8 mouse cellular contexts compared by ENCODE assay signal in genomic region chr5:143314730-143315513, GRCm38 (mm10). TPM values are rescaled to one million over a fixed set of nuclear protein-coding genes. Genes with fewer than 3 reads are reported as not detected.
DNase-seq lines count a peak whose midpoint lies in the region; ATAC-seq and TF ChIP-seq lines count a peak whose summit lies in the region.

TSS of gene E130309D02Rik (minus strand) at chr5:143315360.

- ATAC-seq in embryonic facial prominence, embryonic 13.5 days (ENCODE audit: insufficient number of reproducible peaks, insufficient read depth, low FRiP score, low TSS enrichment, low read depth): peak; percentile 86
- ATAC-seq in limb, embryonic 14.5 days (ENCODE audit: low FRiP score, low read depth): peak; percentile 88
- peak; percentile 81 for ATAC-seq in midbrain, postnatal 0 days (ENCODE audit: low FRiP score)

- peak within 1 kb of the TSS; percentile 96 for H3K9ac ChIP-seq in embryonic facial prominence, embryonic 13.5 days
- H3K9ac ChIP-seq in heart, adult 2 months (ENCODE audit: low read depth, low read length): peak within 1 kb of the TSS; percentile 97
- peak within 1 kb of the TSS; percentile 93 for H3K9ac ChIP-seq in limb, embryonic 14.5 days (ENCODE audit: low read depth, low read length, severe bottlenecking)
- H3K9ac ChIP-seq in midbrain, postnatal 0 days (replicated peaks; ENCODE audit: low read length, poor library complexity, severe bottlenecking): peak within 1 kb of the TSS; percentile 77

- whole genome bisulfite sequencing in embryonic facial prominence, embryonic 13.5 days: under 1% methylated on average over 80 of the region's 101 CpGs
- under 1% methylated on average over 101 of the region's 101 CpGs for WGBS in heart, adult 2 months
- under 1% methylated on average over 84 of the region's 101 CpGs for WGBS in limb, embryonic 14.5 days
- under 1% methylated on average over 84 of the region's 101 CpGs for WGBS in midbrain, postnatal 0 days

- peaks cover 73% of the 10 kb centered on the region for H3K36me3 ChIP-seq in embryonic facial prominence, embryonic 13.5 days
- H3K36me3 ChIP-seq in heart, adult 2 months (ENCODE audit: control insufficient read depth, insufficient read depth, low read length): peaks cover 2% of the 10 kb centered on the region; the same call in 1 of the 2 replicates
- H3K36me3 ChIP-seq in limb, embryonic 14.5 days (ENCODE audit: control insufficient read depth, insufficient read depth, low read length): peaks cover 67% of the 10 kb centered on the region
- peaks cover 32% of the 10 kb centered on the region for H3K36me3 ChIP-seq in midbrain, postnatal 0 days (ENCODE audit: insufficient read depth, low read length)

- H3K4me1 ChIP-seq in embryonic facial prominence, embryonic 13.5 days: peaks cover 22% of the 10 kb centered on the region
- H3K4me1 ChIP-seq in heart, adult 2 months (ENCODE audit: control insufficient read depth, insufficient read depth, low read length): peaks cover 7% of the 10 kb centered on the region
- peaks cover 10% of the 10 kb centered on the region for H3K4me1 ChIP-seq in limb, embryonic 14.5 days (ENCODE audit: control insufficient read depth, insufficient read depth, low read length)
- peaks cover 12% of the 10 kb centered on the region for H3K4me1 ChIP-seq in midbrain, postnatal 0 days (ENCODE audit: insufficient read depth, low read length)

- intact Hi-C loops in heart, adult 2 months (cut with DNase I): loop anchor here (1.0 to 5.0 kb wide), 4 partner anchors 14 to 1852 kb away; partner anchors contain the start of genes Cpsf4, Kdelr2, Ptcd1 and Rbak

- no peaks in the 10 kb centered on the region for H3K9me3 ChIP-seq in embryonic facial prominence, embryonic 13.5 days
- H3K9me3 ChIP-seq in limb, embryonic 14.5 days (ENCODE audit: control insufficient read depth, low read length): no peaks in the 10 kb centered on the region
- no peaks in the 10 kb centered on the region for H3K9me3 ChIP-seq in midbrain, postnatal 0 days (ENCODE audit: low read length)

- H3K27ac ChIP-seq in embryonic facial prominence, embryonic 13.5 days: peak within 1 kb of the TSS; percentile 90
- peak within 1 kb of the TSS; percentile 92 for H3K27ac ChIP-seq in heart, adult 2 months
- peak within 1 kb of the TSS; percentile 86 for H3K27ac ChIP-seq in limb, embryonic 14.5 days (replicated peaks; ENCODE audit: low read depth, low read length)
- peak within 1 kb of the TSS; percentile 95 for H3K27ac ChIP-seq in midbrain, postnatal 0 days (ENCODE audit: low read depth, low read length)

- no peak for TF ChIP-seq EP300 in heart, adult 2 months (IDR thresholded peaks at IDR 0.05; ENCODE audit: insufficient read depth, low read depth, low read length)

- H3K27me3 ChIP-seq in embryonic facial prominence, embryonic 13.5 days: no peaks in the 10 kb centered on the region
- no peaks in the 10 kb centered on the region for H3K27me3 ChIP-seq in heart, adult 2 months (ENCODE audit: control insufficient read depth, insufficient read depth, low read length)
- no peaks in the 10 kb centered on the region for H3K27me3 ChIP-seq in limb, embryonic 14.5 days (ENCODE audit: control insufficient read depth, insufficient read depth, low read length)
- H3K27me3 ChIP-seq in midbrain, postnatal 0 days (ENCODE audit: insufficient read depth, low read length): no peaks in the 10 kb centered on the region

- H3K4me2 ChIP-seq in embryonic facial prominence, embryonic 13.5 days: peak within 1 kb of the TSS; percentile 84
- peak within 1 kb of the TSS; percentile 52 for H3K4me2 ChIP-seq in limb, embryonic 14.5 days (replicated peaks; ENCODE audit: low read depth, low read length, severe bottlenecking)
- peak within 1 kb of the TSS; percentile 86 for H3K4me2 ChIP-seq in midbrain, postnatal 0 days (ENCODE audit: low read depth, low read length, poor library complexity, severe bottlenecking)

- TF ChIP-seq CTCF in heart, adult 2 months (IDR thresholded peaks at IDR 0.05): peak; percentile 88
- TF ChIP-seq CTCF in midbrain, postnatal 0 days (IDR thresholded peaks at IDR 0.05): peak; percentile 79

- peak; percentile 90 for DNase-seq in 3134 (ENCODE audit: extremely low read depth, insufficient read length, low spot score)
- peak; percentile 93 to 96 for DNase-seq in adrenal gland, postnatal 36 days
- peak; percentile 93 to 96 for DNase-seq in heart, adult 2 months
- peak; percentile 87 for DNase-seq in kidney, adult 9 months
- DNase-seq in limb, embryonic 14.5 days (ENCODE audit: low spot score): peak; percentile 57
- peak; percentile 80 for DNase-seq in midbrain, postnatal 0 days (ENCODE audit: low spot score)
- DNase-seq in spleen, postnatal 14 days (ENCODE audit: low spot score in 2 of 2): peak; percentile 88 to 94

- peaks cover 3% of the 10 kb centered on the region; the same call in 1 of the 2 replicates for H3K79me2 ChIP-seq in heart, adult 2 months (replicated peaks; ENCODE audit: control insufficient read depth, insufficient read depth, low read length)

- H3K4me3 ChIP-seq in embryonic facial prominence, embryonic 13.5 days: peak within 1 kb of the TSS; percentile 65
- peak within 1 kb of the TSS; percentile 81 for H3K4me3 ChIP-seq in heart, adult 2 months
- H3K4me3 ChIP-seq in limb, embryonic 14.5 days (replicated peaks; ENCODE audit: low read length): peak within 1 kb of the TSS; percentile 88
- peak within 1 kb of the TSS; percentile 85 for H3K4me3 ChIP-seq in midbrain, postnatal 0 days (ENCODE audit: low read depth, low read length)

- TF ChIP-seq POLR2A in heart, adult 2 months (IDR thresholded peaks at IDR 0.05; ENCODE audit: insufficient read depth, low read depth, low read length): peak; percentile 40; the same call in 1 of the 2 replicates
- TF ChIP-seq POLR2A in limb, embryonic 14.5 days (IDR thresholded peaks at IDR 0.05; ENCODE audit: borderline replicate concordance, extremely low read depth, insufficient read depth, insufficient read length): peak; percentile 82; the same call in 1 of the 2 replicates

RNA-seq across cellular contexts. Expression of gene E130309D02Rik, which starts in this region (rescaled TPM):
- 10 to 100 TPM; 24.2 to 33.2 TPM for total RNA-seq in adrenal gland, postnatal 36 days (2021)
- 35.6 and 39.9 TPM in 2 replicates for polyA plus RNA-seq in embryonic facial prominence, embryonic 13.5 days (2015; fragmentation: Nextera tagmentation; extraction: Ambion mirVana)
- 10 to 100 TPM; 16.9 to 17.5 TPM for total RNA-seq in heart, adult 2 months (2021)
- 13.1 and 13.3 TPM in 2 replicates for polyA plus RNA-seq in heart, adult 2 months (2012; rRNA removed)
- 25.2 and 35.2 TPM in 2 replicates for polyA plus RNA-seq in limb, embryonic 14.5 days (2012; rRNA removed)
- 29.2 and 33.3 TPM in 2 replicates for polyA plus RNA-seq in limb, embryonic 14.5 days (2014; fragmentation: Nextera tagmentation; extraction: Ambion mirVana)
- 28.9 and 34.0 TPM in 2 replicates for total RNA-seq in midbrain, postnatal 0 days (2014; rRNA removed)
- 18.3 and 19.6 TPM in 2 replicates for polyA plus RNA-seq in midbrain, postnatal 0 days (2015; fragmentation: Nextera tagmentation; extraction: Ambion mirVana)

Comparison
In these comparisons a context has a peak if more than half of its experiments do, and no peak if none do; other contexts are left out.
1. Peak in every context shown above with its lines: DNase-seq, ATAC-seq, H3K4me3 ChIP-seq and H3K27ac ChIP-seq.